Mouse (Mus musculus) cerebellum, adult 2 months (tissue): ENCODE data around the gene Olfr522.

Source experiments
- CTCF ChIP-seq: fragments of 200-500 bp; IDR thresholded peaks from 2 replicates; pipeline ENCODE4 v1.5.1; 2011; ENCODE audit warnings: low read depth, mild to moderate bottlenecking, control low read depth, low read length, moderate library complexity, borderline replicate concordance; ENCODE audit not compliant: insufficient read depth
- POLR2A ChIP-seq: fragments of 200-500 bp; IDR thresholded peaks from 2 replicates; pipeline ENCODE4 v1.6.1; 2011; ENCODE audit warnings: low read length, control low read depth, borderline replicate concordance; ENCODE audit not compliant: insufficient read depth

DNA sequence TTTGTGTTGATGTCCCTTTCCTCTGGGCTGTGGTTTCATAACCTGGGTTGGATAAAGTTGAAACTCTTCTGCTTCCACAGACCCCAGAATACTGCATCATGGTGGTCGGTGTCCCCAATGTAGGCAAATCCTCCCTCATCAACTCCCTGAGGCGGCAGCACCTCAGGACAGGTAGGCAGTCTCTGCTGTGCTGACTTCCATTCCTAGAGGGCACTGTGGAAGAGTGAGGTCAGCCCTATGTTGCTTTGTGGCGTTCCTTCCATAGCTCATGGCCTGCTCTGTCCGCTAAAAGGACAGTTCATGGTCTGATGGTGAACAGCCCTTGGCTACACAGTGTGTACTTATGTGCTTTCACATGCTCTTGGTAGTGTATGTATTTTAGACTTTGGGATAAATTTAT lies 20.0 kb downstream of the Olfr522 start:
- TF ChIP-seq CTCF (no peak), POLR2A (no peak)
